Mouse (Mus musculus) heart, adult 8-10 months (tissue): ENCODE measurements at regions not wholly inside any gene's neighbourhood (a gene's known extent, or its start where the extent isn't known, plus 50 kb on each side); places are given as distances from the start of the nearest gene placed in this dataset.

Source experiments
- DNase-seq: peaks from one replicate; pipeline ENCODE4 v3.0.0; 2022; ENCODE audit warnings: low spot score

GRCm38 (mm10) chr15:52783940-52784339 lies 1100.8 kb upstream of the Gm7489 start:
- no peak for DNase-seq

- no peak for DNase-seq
Observed at GRCm38 (mm10) chr15:52785196-52785595, 1099.5 kb upstream of the Gm7489 start.

DNA sequence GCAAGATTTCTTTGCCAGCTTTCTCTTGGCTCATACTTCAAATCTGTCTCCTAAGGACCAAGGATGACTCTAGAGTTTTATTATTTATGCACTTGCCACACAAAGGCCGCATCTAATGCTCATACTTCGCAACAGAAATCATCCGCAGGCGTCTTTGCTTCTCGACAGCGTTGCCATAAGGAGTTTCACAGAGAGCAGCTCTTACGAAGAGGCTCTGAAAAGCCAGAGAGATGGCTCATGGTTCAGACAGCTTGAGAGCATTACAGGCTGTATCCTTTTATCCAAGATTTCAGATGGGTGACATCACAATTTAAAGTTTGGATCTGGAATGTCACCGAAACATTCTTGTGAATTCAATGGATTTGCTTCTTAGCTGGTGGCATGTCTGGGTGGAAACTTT lies 1098.7 kb upstream of the Gm7489 start:
- DNase-seq: no peak

DNA sequence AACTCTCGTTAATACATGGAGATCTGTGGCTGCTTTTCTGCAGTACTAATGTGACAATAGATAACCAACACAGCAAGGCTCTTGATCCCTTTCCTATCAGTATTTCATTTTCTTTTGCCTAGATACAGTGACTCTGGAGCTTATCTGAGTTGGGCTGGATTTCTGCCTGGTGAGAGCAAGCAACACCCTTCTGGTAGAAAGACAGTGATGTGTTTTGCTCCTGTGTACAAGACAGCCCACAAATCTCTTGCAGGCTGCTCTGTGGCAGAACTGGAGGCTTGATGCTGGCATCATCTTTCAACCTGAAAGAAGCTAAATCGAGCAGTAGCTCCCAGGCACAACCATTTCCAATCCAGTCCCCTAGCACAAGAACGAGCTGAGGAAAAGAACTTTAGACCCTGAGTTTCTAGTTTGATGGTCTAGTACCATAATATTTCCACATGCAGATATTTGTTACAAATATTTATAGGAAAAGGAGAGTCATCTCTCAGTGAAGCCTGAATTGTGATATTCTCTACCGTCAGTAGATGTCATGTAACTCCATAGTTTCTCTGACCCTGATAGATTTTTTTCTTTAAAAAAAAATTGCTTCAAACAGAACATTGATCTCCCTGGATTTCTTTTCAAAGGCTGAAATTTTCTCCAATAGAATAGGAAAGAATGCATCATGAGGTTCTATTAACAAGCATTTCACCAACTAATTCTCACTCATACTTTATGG lies 1079.1 kb upstream of the Gm7489 start:
- DNase-seq: no peak

- no peak for DNase-seq
Observed at GRCm38 (mm10) chr15:52808622-52809021, 1076.1 kb upstream of the Gm7489 start.

DNA sequence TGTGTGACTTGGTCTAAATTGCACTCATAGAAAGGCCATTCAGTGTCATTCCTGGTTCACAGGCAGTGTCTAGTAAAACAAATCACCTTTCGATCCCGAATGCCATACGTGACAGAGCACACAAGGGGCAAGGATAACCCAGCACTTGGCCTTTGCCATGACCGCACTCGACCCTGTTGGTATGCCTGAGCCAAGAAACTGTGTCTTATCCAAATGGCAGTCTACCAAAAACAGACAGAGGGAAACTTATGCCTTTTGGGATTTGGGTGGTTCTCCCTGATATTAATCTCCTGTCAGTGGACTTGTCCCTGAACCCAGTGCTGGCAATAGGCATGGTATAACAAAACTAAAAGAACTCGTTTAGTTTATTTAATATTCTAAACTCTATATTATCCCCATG lies 1063.9 kb upstream of the Gm7489 start:
- DNase-seq: no peak

DNA sequence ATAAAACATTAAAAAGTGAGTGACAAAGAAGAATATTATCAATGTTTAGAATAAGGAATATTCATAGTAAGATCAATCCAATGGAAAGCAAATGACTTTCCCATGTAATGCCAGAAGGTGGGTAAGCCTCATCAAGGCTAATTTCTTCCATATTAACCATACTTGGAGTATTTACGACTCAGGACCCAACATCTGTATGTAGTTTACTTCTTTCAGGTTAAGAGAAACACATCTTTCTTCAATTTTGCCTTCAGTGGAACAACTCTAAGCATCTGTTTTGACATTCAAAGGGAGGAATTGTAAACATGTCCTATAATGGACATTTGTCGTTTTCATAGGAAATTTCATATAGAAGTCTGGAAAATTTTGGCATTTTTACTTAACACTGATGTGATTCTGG lies 1047.8 kb upstream of the Gm7489 start:
- DNase-seq: no peak

DNA sequence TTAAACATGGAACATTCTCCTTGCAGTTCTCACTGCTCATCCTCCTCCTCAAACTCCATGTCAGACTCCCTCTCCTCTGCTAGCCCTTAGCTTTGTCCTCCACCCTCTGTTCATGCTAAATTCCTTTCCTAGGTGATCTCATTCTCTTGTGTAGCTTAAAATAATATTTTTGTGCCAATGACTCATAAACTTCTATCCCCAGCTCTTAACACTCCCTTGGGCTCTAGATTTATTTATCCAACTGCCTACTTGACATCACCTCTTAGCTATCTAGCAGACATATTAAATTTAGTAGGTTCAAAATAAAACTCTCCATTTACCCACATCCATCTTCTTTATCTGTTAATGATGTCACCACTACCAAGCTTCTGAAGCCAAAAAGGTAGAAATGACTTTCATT lies 1036.6 kb upstream of the Gm7489 start:
- DNase-seq: no peak

GRCm38 (mm10) chr15:52858682-52859081 lies 1026.0 kb upstream of the Gm7489 start:
- DNase-seq: no peak

DNA sequence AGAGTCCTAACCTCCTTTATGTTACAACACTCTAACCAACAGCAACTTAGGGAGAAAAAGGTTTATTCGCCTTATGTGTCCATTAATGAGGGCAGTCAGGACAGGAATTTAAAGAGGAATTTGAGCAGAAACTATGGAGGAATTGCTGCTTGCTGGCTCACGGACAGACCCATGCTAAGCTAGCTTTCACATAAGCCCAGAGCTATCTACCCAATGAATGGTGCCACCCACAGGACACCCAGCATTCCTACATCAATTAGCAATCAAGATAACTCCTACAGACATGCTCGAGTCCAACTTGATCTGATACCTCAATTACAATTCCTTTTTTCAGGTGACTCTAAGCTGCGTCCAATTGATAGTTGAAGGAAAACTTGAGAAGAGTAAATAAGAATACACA lies 1021.2 kb upstream of the Gm7489 start:
- DNase-seq: no peak

- no peak for DNase-seq
Observed at GRCm38 (mm10) chr15:52892244-52892950, 992.3 kb upstream of the Gm7489 start.

GRCm38 (mm10) chr15:52898107-52898506 lies 986.6 kb upstream of the Gm7489 start:
- DNase-seq: no peak

GRCm38 (mm10) chr15:52899403-52899802 lies 985.3 kb upstream of the Gm7489 start:
- no peak for DNase-seq

DNA sequence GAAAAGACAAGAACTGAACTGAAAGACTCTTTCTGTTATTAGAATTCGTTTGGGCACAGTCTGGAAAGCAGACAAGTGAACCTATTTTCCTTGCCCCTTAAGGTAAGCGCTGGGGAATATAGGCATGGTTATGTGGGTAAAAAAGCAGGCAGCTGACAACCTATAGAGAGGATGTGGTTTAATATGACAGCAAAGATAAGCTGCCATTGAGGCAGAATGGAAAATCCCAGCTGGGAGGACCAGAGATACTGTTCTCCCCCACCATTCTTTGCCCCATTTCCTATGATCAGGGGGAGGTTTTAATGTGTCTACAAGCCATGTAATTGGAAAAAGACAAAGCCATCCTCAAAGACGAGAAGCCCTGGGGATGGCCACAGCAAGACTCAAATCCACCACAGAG lies 984.9 kb upstream of the Gm7489 start:
- DNase-seq: no peak

DNA sequence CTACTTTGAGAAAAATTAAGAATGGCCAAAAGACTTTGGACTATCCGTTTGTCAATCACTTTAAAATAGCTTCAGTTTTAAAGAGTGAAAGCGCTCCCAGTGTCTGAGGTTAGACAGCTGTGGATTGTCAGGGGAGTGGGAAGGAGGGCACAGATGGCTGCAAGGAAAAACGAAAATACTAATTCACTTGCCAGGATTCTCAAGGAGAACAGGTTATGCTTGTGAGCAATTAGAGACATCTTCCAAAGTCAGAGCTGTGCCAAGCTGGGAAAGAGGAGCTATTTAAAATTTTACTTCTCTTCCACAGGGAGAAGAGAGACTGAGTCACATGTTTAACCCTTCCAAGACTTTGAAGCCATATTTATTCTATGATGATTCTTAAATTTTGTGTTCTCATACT lies 979.5 kb upstream of the Gm7489 start:
- no peak for DNase-seq

- no peak for DNase-seq
Observed at GRCm38 (mm10) chr15:52907217-52907616, 977.5 kb upstream of the Gm7489 start.

DNA sequence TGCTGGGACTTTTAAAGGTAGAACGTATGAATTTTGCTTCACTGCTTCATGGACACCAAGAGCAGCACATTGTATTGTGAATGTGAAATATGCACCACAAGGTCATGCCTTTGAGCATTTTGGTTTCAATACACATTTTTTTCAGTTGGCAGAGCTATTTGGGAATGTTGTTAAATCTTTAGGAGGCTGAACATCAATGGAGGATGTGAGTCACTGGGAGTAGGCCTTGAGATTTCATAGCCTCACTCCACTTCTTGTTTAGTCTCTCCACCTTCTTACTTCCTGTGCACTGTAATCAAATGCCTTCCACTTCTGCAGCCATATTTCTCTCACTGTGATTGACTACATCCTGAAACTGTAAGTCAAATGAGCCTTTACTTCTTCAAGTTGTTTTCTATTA lies 962.4 kb upstream of the Gm7489 start:
- DNase-seq: no peak

DNA sequence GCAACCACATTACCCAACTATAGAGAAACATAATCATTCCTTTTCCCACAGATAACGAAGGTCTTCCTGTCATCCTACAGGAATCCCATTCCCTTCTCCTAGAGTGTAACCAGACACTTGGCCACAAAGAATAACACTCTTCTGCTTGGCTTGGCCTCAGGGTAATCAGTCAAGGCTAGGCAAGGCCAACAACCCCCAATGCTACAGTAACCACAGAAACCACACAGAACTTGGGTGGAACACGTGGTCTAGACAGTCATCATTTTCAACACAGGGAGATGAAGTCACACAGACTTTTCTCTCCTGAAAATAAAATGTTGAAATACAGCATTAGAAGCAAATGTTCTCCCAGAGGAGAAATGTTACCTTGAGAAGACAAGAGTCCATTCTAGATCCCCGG lies 956.3 kb upstream of the Gm7489 start:
- no peak for DNase-seq

- DNase-seq: no peak
Observed at GRCm38 (mm10) chr15:52937138-52937537, 947.6 kb upstream of the Gm7489 start.

DNA sequence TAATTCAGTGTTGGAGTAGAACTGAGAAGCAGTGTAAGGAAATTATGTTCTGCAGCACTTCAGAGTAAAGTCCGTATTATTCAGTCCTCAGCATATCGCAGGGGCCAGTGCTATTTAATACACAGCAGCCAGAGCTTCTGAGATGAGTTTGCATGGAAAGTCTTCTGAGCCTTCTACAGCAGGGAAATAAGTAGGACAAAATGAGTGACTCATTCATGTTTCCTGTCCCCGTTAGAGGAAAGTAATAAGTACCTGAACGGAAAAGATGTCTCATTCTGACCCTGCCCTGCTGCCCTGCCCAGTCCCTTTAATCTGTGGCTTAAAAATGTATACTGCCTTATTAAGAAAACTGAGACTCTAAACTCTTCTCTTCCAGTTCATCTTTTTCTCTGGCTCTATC lies 940.1 kb upstream of the Gm7489 start:
- no peak for DNase-seq

- DNase-seq: no peak
Observed at GRCm38 (mm10) chr15:52948196-52948595, 936.5 kb upstream of the Gm7489 start.

GRCm38 (mm10) chr15:52953480-52953879 lies 931.2 kb upstream of the Gm7489 start:
- no peak for DNase-seq
